Mouse (Mus musculus) hindbrain, embryonic 10.5 days (tissue): ENCODE data around the gene Hoxb4. TPM values are rescaled to one million over a fixed set of nuclear protein-coding genes. Genes with fewer than 3 reads are reported as not detected.

Experiments used
- DNase-seq: peaks from one replicate; pipeline ENCODE4 v3.0.0-alpha.2; 2017; ENCODE audit warnings: low spot score
- H3K27ac ChIP-seq: fragments of 300-500 bp; sonication (generic); 2 replicates; pipeline ENCODE4 v1.5.1; 2016; ENCODE audit warnings: mild to moderate bottlenecking, moderate library complexity
- H3K27me3 ChIP-seq: fragments of 300-500 bp; sonication (generic); 2 replicates; pipeline ENCODE4 v1.6.1; 2016; ENCODE audit warnings: mild to moderate bottlenecking; ENCODE audit not compliant: poor library complexity, insufficient read depth, severe bottlenecking
- H3K36me3 ChIP-seq: fragments of 300-500 bp; sonication (generic); 2 replicates; pipeline ENCODE4 v1.6.1; 2016; ENCODE audit warnings: mild to moderate bottlenecking, moderate library complexity
- H3K4me1 ChIP-seq: fragments of 300-500 bp; sonication (generic); replicated peaks from 2 replicates; pipeline ENCODE4 v1.6.1; 2016; ENCODE audit warnings: mild to moderate bottlenecking
- H3K4me3 ChIP-seq: fragments of 300-500 bp; sonication (generic); 2 replicates; pipeline ENCODE4 v1.5.1; 2016; ENCODE audit warnings: mild to moderate bottlenecking, moderate library complexity
- H3K9me3 ChIP-seq: fragments of 300-500 bp; sonication (generic); 2 replicates; pipeline ENCODE4 v1.6.1; 2016; ENCODE audit warnings: mild to moderate bottlenecking, moderate library complexity
- WGBS: fragments of 180-500 bp; shearing (Covaris S2); methylation state at CpG from one replicate; pipeline ENCODE4 v1.1.7; 2016; 5-methylcytosine and 5-hydroxymethylcytosine counted together
- polyA plus RNA-seq: library from polyadenylated mRNA; unstranded; fragments of >200 nt; fragmentation: Nextera tagmentation; extraction: Ambion mirVana; gene quantifications from 2 replicates; pipeline ENCODE4 v1.2.1, GENCODE M21; 2016

Gene Hoxb4
- polyA plus RNA-seq, 1 experiment from 2014 or later = 3.1 TPM

GRCm38 (mm10) chr11:96327750-96328149, 9.7 kb downstream of the Hoxb4 start:
- Histone ChIP-seq H3K4me3 (peak overlapping the region; percentile 42), H3K27ac (peak overlapping the region; percentile 69; the same call in 1 of the 2 replicates), H3K4me1 (peaks cover 3% of the 10 kb centered on the region), H3K27me3 (peaks cover 100% of the 10 kb centered on the region), H3K9me3 (no peaks in the 10 kb centered on the region), H3K36me3 (no peaks in the 10 kb centered on the region)
- WGBS = 2% methylated on average over 5 of the region's 5 CpGs
- DNase-seq = no peak

- Histone ChIP-seq H3K4me1 (peaks cover 7% of the 10 kb centered on the region), H3K4me3 (peak overlapping the region; percentile 42), H3K36me3 (no peaks in the 10 kb centered on the region), H3K9me3 (no peaks in the 10 kb centered on the region), H3K27ac (0 out of 2 replicates have a peak overlapping the region, but pooled peaks have one; percentile 64), H3K27me3 (peaks cover 100% of the 10 kb centered on the region)
- DNase-seq = no peak
- 6% methylated on average over 8 of the region's 8 CpGs for WGBS
Measured at GRCm38 (mm10) chr11:96328605-96329004, 10.5 kb downstream of the Hoxb4 start.

DNA sequence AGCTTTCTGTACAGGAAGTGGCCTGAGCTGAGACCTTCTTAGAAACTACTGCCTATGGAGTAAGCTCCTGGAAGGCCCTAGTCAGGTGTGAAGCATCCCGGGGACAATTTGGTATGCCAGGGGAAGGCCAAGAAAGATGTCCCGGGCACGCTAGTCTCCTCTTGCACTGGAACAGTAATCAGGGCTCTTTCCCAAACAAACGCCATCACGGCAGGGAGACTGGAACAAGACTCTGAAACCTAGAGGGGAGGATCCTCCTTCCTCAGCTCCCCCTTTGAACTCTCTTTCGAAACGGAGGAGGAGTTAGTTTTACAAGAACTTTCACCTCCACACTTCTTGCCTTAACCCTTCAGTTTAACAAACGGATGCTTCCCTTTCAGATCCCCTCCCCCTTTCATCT, 14.0 kb downstream of the Hoxb4 start:
- Histone ChIP-seq H3K9me3 (no peaks in the 10 kb centered on the region), H3K4me1 (peaks cover 7% of the 10 kb centered on the region), H3K27ac (peak overlapping the region; percentile 82), H3K36me3 (no peaks in the 10 kb centered on the region), H3K27me3 (peaks cover 100% of the 10 kb centered on the region), H3K4me3 (peak overlapping the region; percentile 48)
- no peak for DNase-seq
- 2% methylated on average over 8 of the region's 8 CpGs for WGBS

DNA sequence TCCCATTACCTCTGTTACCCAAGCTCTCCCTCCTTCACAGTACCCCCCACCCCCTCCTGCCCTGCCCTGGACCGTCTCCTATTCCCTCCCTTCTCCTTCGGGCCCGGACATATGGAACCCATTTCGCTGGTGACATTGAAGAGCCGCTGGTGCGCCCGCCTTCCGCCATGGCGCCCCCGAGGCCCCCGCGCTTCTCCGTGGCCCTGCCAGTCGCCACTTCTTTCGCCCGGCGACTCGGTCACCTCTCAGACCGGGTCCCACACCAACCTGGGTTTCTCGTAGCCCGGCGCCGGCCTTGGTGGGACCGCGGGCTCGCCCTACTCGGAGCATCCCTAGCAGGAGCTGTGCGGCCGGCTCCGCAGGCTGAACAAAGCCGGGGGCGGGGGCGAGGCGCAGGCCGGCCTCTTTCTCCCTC, 14.6 kb downstream of the Hoxb4 start:
- Histone ChIP-seq H3K27ac (peak overlapping the region; percentile 82), H3K4me3 (peak overlapping the region; percentile 48), H3K9me3 (no peaks in the 10 kb centered on the region), H3K27me3 (peaks cover 100% of the 10 kb centered on the region), H3K36me3 (no peaks in the 10 kb centered on the region), H3K4me1 (peaks cover 7% of the 10 kb centered on the region)
- 1% methylated on average over 35 of the region's 35 CpGs for WGBS
- no peak for DNase-seq

- peak overlapping the region; percentile 82 for H3K27ac ChIP-seq
- DNase-seq = no peak
- no peaks in the 10 kb centered on the region for H3K36me3 ChIP-seq
- 3% methylated on average over 17 of the region's 17 CpGs for WGBS
- H3K4me3 ChIP-seq = peak overlapping the region; percentile 48
- H3K9me3 ChIP-seq = no peaks in the 10 kb centered on the region
- H3K4me1 ChIP-seq = peaks cover 7% of the 10 kb centered on the region
- H3K27me3 ChIP-seq = peaks cover 100% of the 10 kb centered on the region
Measured at GRCm38 (mm10) chr11:96333241-96334001, 15.4 kb downstream of the Hoxb4 start.

DNA sequence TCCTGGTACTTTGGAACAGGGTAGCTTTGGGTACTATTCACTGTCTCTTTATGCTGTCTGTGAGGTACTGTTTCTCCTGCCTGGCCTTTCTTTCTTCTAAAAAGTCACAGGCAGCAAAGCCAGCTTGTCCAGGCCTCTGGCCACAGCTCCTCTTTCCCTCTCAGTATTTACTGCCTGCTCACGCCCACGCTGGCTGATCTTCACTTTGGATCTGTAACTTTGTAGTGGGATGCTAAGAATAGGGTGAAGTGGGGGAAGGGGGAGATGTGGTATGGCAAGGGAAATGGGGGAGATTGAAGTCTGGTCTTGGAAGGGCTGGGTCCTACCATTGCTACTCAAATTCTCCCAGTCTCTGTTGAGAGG, 15.9 kb downstream of the Hoxb4 start:
- 0% methylated on average over 2 of the region's 2 CpGs for WGBS
- Histone ChIP-seq H3K27ac (peak overlapping the region; percentile 82; the same call in 1 of the 2 replicates), H3K36me3 (no peaks in the 10 kb centered on the region), H3K27me3 (peaks cover 100% of the 10 kb centered on the region), H3K9me3 (no peaks in the 10 kb centered on the region), H3K4me1 (peaks cover 8% of the 10 kb centered on the region), H3K4me3 (peak overlapping the region; percentile 48)
- DNase-seq = no peak

GRCm38 (mm10) chr11:96334998-96335397, 16.9 kb downstream of the Hoxb4 start:
- DNase-seq = no peak
- Histone ChIP-seq H3K27ac (no peak overlapping the region), H3K9me3 (no peaks in the 10 kb centered on the region), H3K27me3 (peaks cover 100% of the 10 kb centered on the region), H3K4me1 (peaks cover 10% of the 10 kb centered on the region), H3K36me3 (no peaks in the 10 kb centered on the region), H3K4me3 (peak overlapping the region; percentile 48; the same call in 1 of the 2 replicates)
- WGBS = 23% methylated on average over 3 of the region's 3 CpGs

DNA sequence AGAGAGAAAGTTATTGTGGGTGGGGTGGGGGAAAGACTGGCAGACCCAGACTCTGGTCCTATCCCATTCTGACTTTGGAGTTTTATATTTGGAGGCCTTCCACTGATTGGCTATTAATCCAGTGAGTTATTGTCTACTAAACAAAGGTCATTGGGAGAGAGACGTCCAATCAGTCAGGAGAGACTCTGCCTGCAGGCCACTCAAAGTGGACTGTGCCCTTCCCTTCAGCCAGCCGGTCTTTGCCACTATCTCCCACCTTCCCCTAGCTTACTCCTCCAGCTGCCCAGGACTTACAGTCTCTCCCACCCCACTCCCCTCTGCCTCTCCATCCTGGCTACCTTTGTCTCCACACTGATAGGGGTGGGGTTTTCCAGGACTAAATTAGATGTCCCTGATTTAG, 18.5 kb downstream of the Hoxb4 start:
- Histone ChIP-seq H3K36me3 (no peaks in the 10 kb centered on the region), H3K27ac (peak overlapping the region; percentile 86; the same call in 1 of the 2 replicates), H3K27me3 (peaks cover 100% of the 10 kb centered on the region), H3K4me3 (peak overlapping the region; percentile 50), H3K4me1 (peaks cover 18% of the 10 kb centered on the region), H3K9me3 (no peaks in the 10 kb centered on the region)
- 5% methylated on average over 2 of the region's 2 CpGs for WGBS
- no peak for DNase-seq

- H3K27ac ChIP-seq = peak overlapping the region; percentile 86
- peaks cover 100% of the 10 kb centered on the region for H3K27me3 ChIP-seq
- H3K9me3 ChIP-seq = no peaks in the 10 kb centered on the region
- peak overlapping the region; percentile 50 for H3K4me3 ChIP-seq
- DNase-seq = peak; percentile 29
- 2% methylated on average over 6 of the region's 6 CpGs for WGBS
- H3K4me1 ChIP-seq = peaks cover 18% of the 10 kb centered on the region
- no peaks in the 10 kb centered on the region for H3K36me3 ChIP-seq
Measured at GRCm38 (mm10) chr11:96337026-96337425, 19.0 kb downstream of the Hoxb4 start.

- peaks cover 14% of the 10 kb centered on the region for H3K4me1 ChIP-seq
- peaks cover 100% of the 10 kb centered on the region for H3K27me3 ChIP-seq
- no peaks in the 10 kb centered on the region for H3K9me3 ChIP-seq
- 15% methylated on average over 7 of the region's 7 CpGs for WGBS
- peak overlapping the region; percentile 50 for H3K4me3 ChIP-seq
- H3K36me3 ChIP-seq = no peaks in the 10 kb centered on the region
- peak overlapping the region; percentile 86 for H3K27ac ChIP-seq
- peak; percentile 27 for DNase-seq
Measured at GRCm38 (mm10) chr11:96338957-96339855, 21.1 kb downstream of the Hoxb4 start.

- Histone ChIP-seq H3K27me3 (peaks cover 100% of the 10 kb centered on the region), H3K4me3 (peak overlapping the region; percentile 50), H3K36me3 (peaks cover 1% of the 10 kb centered on the region; the same call in 1 of the 2 replicates), H3K4me1 (peaks cover 26% of the 10 kb centered on the region), H3K27ac (peak overlapping the region; percentile 86), H3K9me3 (no peaks in the 10 kb centered on the region)
- peak; percentile 69 for DNase-seq
- under 1% methylated on average over 36 of the region's 36 CpGs for WGBS
Measured at GRCm38 (mm10) chr11:96340698-96341365, 22.8 kb downstream of the Hoxb4 start.
